Mouse (Mus musculus) midbrain, embryonic 16.5 days (tissue): ENCODE measurements around the gene Sdf2. TPM values are rescaled to one million over a fixed set of nuclear protein-coding genes. Genes with fewer than 3 reads are reported as not detected.

Experiments
- polyA plus RNA-seq: library from polyadenylated mRNA; unstranded; fragments of >200 nt; fragmentation: Nextera tagmentation; extraction: Ambion mirVana; gene quantifications from 2 replicates; pipeline ENCODE4 v1.2.1, GENCODE M21; 2015

Sdf2 gene
- polyA plus RNA-seq, 1 experiment from 2014 or later = 92.8 TPM

Other genes with a start within 250 kb of the Sdf2 start
- gene Dhrs13, start 213.5 kb upstream of the Sdf2 start, polyA plus RNA-seq = 50.5 and 53.3 TPM in 2 replicates
- 71.7 and 83.4 TPM in 2 replicates for gene Flot2, start 207.8 kb upstream of the Sdf2 start, polyA plus RNA-seq
- 32.8 and 33.3 TPM in 2 replicates for gene Eral1, start 165.4 kb upstream of the Sdf2 start, polyA plus RNA-seq
- gene Fam222b, start 151.1 kb upstream of the Sdf2 start, polyA plus RNA-seq = 27.7 and 28.7 TPM in 2 replicates
- gene Traf4, start 80.2 kb upstream of the Sdf2 start, polyA plus RNA-seq = 83.8 and 93.2 TPM in 2 replicates
- 4.8 and 6.6 TPM in 2 replicates for gene Nek8, start 69.1 kb upstream of the Sdf2 start, polyA plus RNA-seq
- 7.4 and 10.1 TPM in 2 replicates for gene Tlcd1, start 69.0 kb upstream of the Sdf2 start, polyA plus RNA-seq
- gene Rpl23a, start 62.2 kb upstream of the Sdf2 start, polyA plus RNA-seq = 698 and 713 TPM in 2 replicates
- gene Rab34, start 57.3 kb upstream of the Sdf2 start, polyA plus RNA-seq = 49.9 and 55.7 TPM in 2 replicates
- gene Proca1, start 52.4 kb upstream of the Sdf2 start, polyA plus RNA-seq = 2.3 and 2.6 TPM in 2 replicates
- 27.5 and 30.7 TPM in 2 replicates for gene Supt6, start 241 bp downstream of the Sdf2 start, polyA plus RNA-seq
- gene 2610507B11Rik, start 16.0 kb downstream of the Sdf2 start, polyA plus RNA-seq = 50.1 and 58.7 TPM in 2 replicates
- 0.15 and 0.25 TPM in 2 replicates for gene BC030499, start 45.1 kb downstream of the Sdf2 start, polyA plus RNA-seq
- 4.2 and 6.5 TPM in 2 replicates for gene Spag5, start 55.8 kb downstream of the Sdf2 start, polyA plus RNA-seq
- gene Aldoc, start 77.2 kb downstream of the Sdf2 start, polyA plus RNA-seq = 87.2 and 154 TPM in 2 replicates
- gene Pigs, start 82.7 kb downstream of the Sdf2 start, polyA plus RNA-seq = 70.7 and 79.0 TPM in 2 replicates
- 77.2 and 81.8 TPM in 2 replicates for gene Unc119, start 97.7 kb downstream of the Sdf2 start, polyA plus RNA-seq
- gene Foxn1, start 140.8 kb downstream of the Sdf2 start, polyA plus RNA-seq = not detected in 2 replicates
- not detected in 2 replicates for gene Slc13a2, start 176.5 kb downstream of the Sdf2 start, polyA plus RNA-seq
- 23.0 and 25.6 TPM in 2 replicates for gene Slc46a1, start 220.0 kb downstream of the Sdf2 start, polyA plus RNA-seq